Mouse (Mus musculus) adrenal gland, postnatal 0 days (tissue): Measurements from ENCODE around the gene Tbk1. TPM values are rescaled to one million over a fixed set of nuclear protein-coding genes. Genes with fewer than 3 reads are reported as not detected.

Source experiments
- microRNA-seq: library from miRNA; unstranded; fragments of <30 nt; microRNA quantifications from one replicate; pipeline ENCODE4, GENCODE M21; 2016; ENCODE audit warnings: borderline replicate concordance; ENCODE audit not compliant: insufficient number of aligned reads
- polyA plus RNA-seq: library from polyadenylated mRNA; unstranded; fragments of >200 nt; fragmentation: Nextera tagmentation; extraction: Ambion mirVana; gene quantifications from 2 replicates; pipeline ENCODE4 v1.2.1, GENCODE M21; 2015

Gene Tbk1
- 21.5 and 28.7 TPM in 2 replicates for polyA plus RNA-seq

DNA sequence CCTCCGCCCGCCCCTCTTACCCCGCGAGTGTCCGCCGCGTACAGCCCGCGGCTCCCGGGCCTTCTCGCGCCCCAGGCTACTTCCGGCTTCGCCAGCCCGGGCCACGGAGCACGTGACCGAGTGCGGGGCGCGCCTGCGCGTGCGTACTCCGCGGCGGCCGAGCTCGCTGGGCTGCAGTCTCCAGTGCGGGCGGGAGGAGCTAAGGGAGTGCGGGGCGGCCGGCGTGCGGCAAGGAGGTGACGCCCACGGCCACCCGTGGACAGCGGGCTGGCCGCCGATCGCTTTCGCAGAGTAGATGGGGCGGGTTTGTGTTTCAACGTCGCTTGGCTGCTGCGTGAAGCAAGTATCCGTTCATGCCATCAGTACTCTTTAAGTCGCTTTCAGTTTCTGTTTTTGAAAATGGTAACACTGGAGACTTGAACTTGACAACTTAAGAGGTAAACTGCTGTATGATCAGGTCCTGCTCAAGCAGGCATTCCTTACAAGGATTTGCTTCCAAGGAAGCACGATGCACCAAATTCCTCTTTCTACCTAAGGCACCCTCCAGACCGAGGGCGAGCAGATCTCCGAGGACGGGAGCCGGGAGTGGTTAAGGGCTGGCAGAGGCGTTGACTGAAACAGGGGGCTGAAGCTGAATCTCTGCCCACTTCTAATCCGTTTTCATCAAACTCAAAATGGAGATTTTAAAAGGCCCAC, at the start of gene Tbk1:
Gene Tbk1, minus strand, starts transcription at position 113 of the 696 bp plus-strand sequence.

DNA sequence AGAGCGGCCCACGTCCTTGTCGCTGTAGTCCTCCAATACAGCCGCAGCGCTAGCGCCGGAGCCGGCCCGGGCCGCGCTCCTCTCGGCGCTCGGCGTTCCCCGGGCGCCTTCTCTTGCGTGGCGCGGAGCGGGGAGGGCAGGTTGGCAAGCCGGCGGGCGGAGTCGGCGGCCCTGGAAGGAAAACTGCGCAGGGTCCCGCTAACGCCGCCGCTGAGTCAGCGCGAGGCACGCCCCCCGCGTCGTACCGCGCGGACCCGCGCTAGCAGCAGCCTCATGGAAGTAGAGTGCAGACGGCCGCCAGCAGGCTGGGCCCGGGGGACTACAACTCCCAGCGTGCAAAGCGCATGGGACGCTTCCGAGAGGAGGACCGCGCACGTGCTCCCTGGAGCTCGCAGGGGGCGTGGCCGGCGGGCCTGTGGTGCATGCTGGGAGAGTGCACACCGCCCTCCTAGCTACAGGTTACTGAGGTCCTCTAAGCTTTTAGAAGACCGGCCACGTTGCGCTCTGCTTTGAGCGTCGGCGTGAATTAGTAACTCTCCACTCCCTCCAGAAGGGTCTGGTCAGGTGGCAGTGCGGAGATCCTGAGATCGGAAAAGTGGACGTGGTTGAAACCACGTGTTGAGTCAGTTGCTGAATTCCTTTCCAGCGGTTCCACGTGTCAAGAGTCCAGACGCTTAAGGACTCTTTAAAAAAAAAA, 39.7 kb upstream of the Tbk1 start, which contains the start of gene Xpot:
Gene Xpot, minus strand, starts transcription at position 147 of the 697 bp plus-strand sequence.

Small RNA genes lying within 50 kb of the gene (microRNA-seq; reads per million reads assigned to microRNA genes)
- gene Gm24330, result not detected

Other genes with a start within 250 kb of the Tbk1 start
- 0.47 and 1.4 TPM in 2 replicates for gene Tbc1d30, start 235.5 kb downstream of the Tbk1 start, polyA plus RNA-seq
- 37.8 and 49.9 TPM in 2 replicates for gene Gns, start 221.7 kb downstream of the Tbk1 start, polyA plus RNA-seq
- 6.4 and 9.3 TPM in 2 replicates for gene Rassf3, start 110.4 kb downstream of the Tbk1 start, polyA plus RNA-seq
- gene Xpot, start 39.5 kb upstream of the Tbk1 start, polyA plus RNA-seq, result 15.9 and 27.8 TPM in 2 replicates
- gene D930020B18Rik, start 54.8 kb upstream of the Tbk1 start, polyA plus RNA-seq, result 0.05 TPM in 1 of 2 replicates, not detected in the other
- 2.3 and 3.2 TPM in 2 replicates for gene BC048403, start 153.2 kb upstream of the Tbk1 start, polyA plus RNA-seq